Mouse (Mus musculus) heart, postnatal 0 days (tissue): ENCODE results near the gene Il5. TPM values are rescaled to one million over a fixed set of nuclear protein-coding genes. Genes with fewer than 3 reads are reported as not detected.
A peak's percentile ranks its signal among the peaks of the same experiment; 100 is the strongest.

Experiments used
- ATAC-seq: fragments of 200-750 bp; cut with Nextera tagmentation; 2 replicates; pipeline ENCODE4 v1.8.0; 2017; ENCODE audit warnings: low read depth, moderate number of reproducible peaks, moderate library complexity; ENCODE audit not compliant: insufficient read depth
- DNase-seq: peaks from one replicate; pipeline ENCODE4 v3.0.0-alpha.2; 2016; ENCODE audit warnings: low spot score
- H3K27ac ChIP-seq: fragments of 300-500 bp; sonication (generic); 2 replicates; pipeline ENCODE4 v1.5.1; 2014; ENCODE audit warnings: low read depth, mild to moderate bottlenecking
- H3K27me3 ChIP-seq: fragments of 300-500 bp; sonication (generic); 2 replicates; pipeline ENCODE4 v1.6.1; 2014; ENCODE audit warnings: low read length, mixed read lengths; ENCODE audit not compliant: control insufficient read depth, insufficient read depth
- H3K36me3 ChIP-seq: fragments of 300-500 bp; sonication (generic); replicated peaks from 2 replicates; pipeline ENCODE4 v1.6.1; 2014; ENCODE audit warnings: low read length, mixed read lengths; ENCODE audit not compliant: control insufficient read depth, insufficient read depth
- H3K4me1 ChIP-seq: fragments of 300-500 bp; sonication (generic); 2 replicates; pipeline ENCODE4 v1.6.1; 2014; ENCODE audit warnings: antibody characterized with exemption; ENCODE audit not compliant: control insufficient read depth, insufficient read depth
- H3K4me2 ChIP-seq: fragments of 300-500 bp; sonication (generic); 2 replicates; pipeline ENCODE4 v1.6.1; 2014; ENCODE audit warnings: low read depth, mild to moderate bottlenecking, low read length, moderate library complexity
- H3K4me3 ChIP-seq: fragments of 300-500 bp; sonication (generic); 2 replicates; pipeline ENCODE4 v1.5.1; 2014; ENCODE audit warnings: low read depth, low read length
- H3K9ac ChIP-seq: fragments of 300-500 bp; sonication (generic); replicated peaks from 2 replicates; pipeline ENCODE4 v1.6.1; 2014; ENCODE audit warnings: low read depth, low read length, mixed read lengths
- H3K9me3 ChIP-seq: fragments of 300-500 bp; sonication (generic); replicated peaks from 2 replicates; pipeline ENCODE4 v1.6.1; 2016; ENCODE audit warnings: low read length; ENCODE audit not compliant: control insufficient read depth
- CTCF ChIP-seq: IDR thresholded peaks from 2 replicates; pipeline ENCODE4 v1.5.1; 2016; ENCODE audit warnings: antibody characterized with exemption, control low read depth, low read depth
- EP300 ChIP-seq: IDR thresholded peaks from 2 replicates; pipeline ENCODE4 v1.6.1; 2016; ENCODE audit warnings: antibody characterized with exemption, low read depth
- WGBS: fragments of 180-500 bp; shearing (Covaris S2); extraction: QIAGEN DNeasy Blood & Tissue Kit; methylation state at CpG from one replicate; pipeline ENCODE4 v1.1.7; 2014; 5-methylcytosine and 5-hydroxymethylcytosine counted together
- polyA plus RNA-seq: library from polyadenylated mRNA; unstranded; fragments of >200 nt; fragmentation: Nextera tagmentation; extraction: Ambion mirVana; gene quantifications from 2 replicates; pipeline ENCODE4 v1.2.1, GENCODE M21; 2015
- total RNA-seq: library from RNA; depleted of rRNA; stranded (reverse); fragments of >200 nt; gene quantifications from 2 replicates; pipeline ENCODE4 v1.2.3, GENCODE M21; 2014; ENCODE audit warnings: low replicate concordance

The Il5 gene
- total and polyA plus RNA-seq, 2 experiments from 2014 or later, result 0.07 TPM; not detected in 1

- DNase-seq (no peak), ATAC-seq (no peak)
- WGBS, result 67% methylated on average over 18 of the region's 18 CpGs
- no peaks in the 10 kb centered on the region for H3K36me3 ChIP-seq
- H3K4me2 ChIP-seq, result no peak overlapping the region
- no peak for TF ChIP-seq CTCF
- TF ChIP-seq EP300, result no peak
- H3K27me3 ChIP-seq, result no peaks in the 10 kb centered on the region
- no peak overlapping the region for H3K9ac ChIP-seq
- no peak overlapping the region for H3K4me3 ChIP-seq
- no peak overlapping the region for H3K27ac ChIP-seq
- H3K9me3 ChIP-seq, result no peaks in the 10 kb centered on the region
- no peaks in the 10 kb centered on the region for H3K4me1 ChIP-seq
These were observed 14.5 kb downstream of the Il5 start for GRCm38 (mm10) chr11:53734970-53735681.

- no peak overlapping the region for H3K4me3 ChIP-seq
- H3K9ac ChIP-seq, result no peak overlapping the region
- no peaks in the 10 kb centered on the region for H3K36me3 ChIP-seq
- TF ChIP-seq EP300 (no peak), CTCF (peak; percentile 89)
- peak; percentile 62 for DNase-seq
- no peaks in the 10 kb centered on the region for H3K9me3 ChIP-seq
- peak; percentile 78 for ATAC-seq
- H3K4me1 ChIP-seq, result no peaks in the 10 kb centered on the region
- H3K27ac ChIP-seq, result no peak overlapping the region
- WGBS, result 27% methylated on average over 17 of the region's 17 CpGs
- no peaks in the 10 kb centered on the region for H3K27me3 ChIP-seq
- peak overlapping the region; percentile 34 for H3K4me2 ChIP-seq
These were observed 15.2 kb downstream of the Il5 start for GRCm38 (mm10) chr11:53735682-53736245.

- 0 out of 2 replicates have a peak overlapping the region, but pooled peaks have one; percentile 5 for H3K27ac ChIP-seq
- TF ChIP-seq CTCF, result peak; percentile 84
- TF ChIP-seq EP300, result no peak
- no peaks in the 10 kb centered on the region for H3K4me1 ChIP-seq
- 45% methylated on average over 14 of the region's 14 CpGs for WGBS
- H3K36me3 ChIP-seq, result no peaks in the 10 kb centered on the region
- no peak overlapping the region for H3K4me2 ChIP-seq
- H3K27me3 ChIP-seq, result no peaks in the 10 kb centered on the region
- peak; percentile 84 for DNase-seq
- H3K9ac ChIP-seq, result no peak overlapping the region
- H3K4me3 ChIP-seq, result no peak overlapping the region
- no peaks in the 10 kb centered on the region for H3K9me3 ChIP-seq
- peak; percentile 77 for ATAC-seq
These were observed 16.4 kb downstream of the Il5 start for GRCm38 (mm10) chr11:53736771-53737572.

GRCm38 (mm10) chr11:53737573-53737946 is 17.0 kb downstream of the Il5 start:
- Histone ChIP-seq H3K9me3 (no peaks in the 10 kb centered on the region), H3K9ac (no peak overlapping the region), H3K36me3 (no peaks in the 10 kb centered on the region), H3K4me2 (no peak overlapping the region), H3K27me3 (no peaks in the 10 kb centered on the region), H3K4me3 (no peak overlapping the region), H3K4me1 (no peaks in the 10 kb centered on the region), H3K27ac (0 out of 2 replicates have a peak overlapping the region, but pooled peaks have one; percentile 5)
- peak; percentile 67 for ATAC-seq
- WGBS, result 25% methylated on average over 6 of the region's 6 CpGs
- DNase-seq, result peak; percentile 43
- no peak for TF ChIP-seq EP300
- TF ChIP-seq CTCF, result peak; percentile 64

GRCm38 (mm10) chr11:53742353-53742752 is 21.8 kb downstream of the Il5 start:
- H3K9me3 ChIP-seq, result no peaks in the 10 kb centered on the region
- peak; percentile 44; the same call in 1 of the 2 replicates for ATAC-seq
- no peaks in the 10 kb centered on the region for H3K4me1 ChIP-seq
- H3K4me3 ChIP-seq, result no peak overlapping the region
- H3K36me3 ChIP-seq, result no peaks in the 10 kb centered on the region
- no peak overlapping the region for H3K9ac ChIP-seq
- TF ChIP-seq CTCF (peak; percentile 47), EP300 (no peak)
- no peak overlapping the region for H3K27ac ChIP-seq
- peak; percentile 36 for DNase-seq
- 11% methylated on average over 5 of the region's 5 CpGs for WGBS
- H3K27me3 ChIP-seq, result no peaks in the 10 kb centered on the region
- H3K4me2 ChIP-seq, result no peak overlapping the region
